Comparison of ENCODE assay signal across 13 mouse cellular contexts in the genomic region with DNA sequence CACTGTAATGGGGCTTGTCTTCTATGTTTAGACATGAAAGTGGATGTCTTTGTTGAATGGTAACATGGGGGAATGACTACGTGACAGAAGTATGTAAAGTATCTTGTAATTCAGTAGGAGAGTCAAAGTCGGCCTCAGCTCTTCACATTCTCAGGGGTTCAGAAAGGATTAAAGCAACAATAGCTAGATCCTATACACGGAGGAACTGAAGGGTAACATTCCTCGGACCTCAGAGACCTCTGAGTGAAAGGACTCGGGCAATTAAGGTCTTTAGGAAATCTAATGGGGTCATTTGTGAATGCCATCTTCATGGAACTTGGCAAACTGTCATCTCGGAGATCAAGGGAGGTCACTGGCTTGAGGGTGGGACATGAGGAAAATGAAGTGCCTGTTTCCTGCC.
DNase-seq lines count a peak whose midpoint lies in the region; ATAC-seq and TF ChIP-seq lines count a peak whose summit lies in the region.
"Had no signal": no experiment of that assay in that cellular context is flagged by ENCODE, and none has a peak within 500 bp of the region (broad histone marks: within the 10 kb centered on the region; RNA-seq: fewer than 3 reads in every experiment).

No protein-coding gene starts in this region.

- DNase-seq in heart, adult 11 months, result no peak
- peak; percentile 53 for DNase-seq in lung, postnatal 0 days (ENCODE audit: low spot score)
- no peak for DNase-seq in lung, postnatal 36 days
- peak; percentile 13 for DNase-seq in embryonic facial prominence, embryonic 10.5 days (ENCODE audit: low spot score)
- peak; percentile 49 for DNase-seq in retina, embryonic 14.5 days (ENCODE audit: low spot score)
- no peak for DNase-seq in layer of hippocampus, postnatal 25 days (ENCODE audit: extremely low spot score in 1 of 2, low spot score in 1 of 2)
- no peak for DNase-seq in cerebellum, adult 9-11 months
- DNase-seq: cerebellum, postnatal 25 days; layer of hippocampus, adult 9-11 months; liver, embryonic 13.5 days had no signal

- no peak for TF ChIP-seq EP300 in lung, postnatal 0 days (IDR thresholded peaks at IDR 0.05)

- no peaks in the 10 kb centered on the region for H3K36me3 ChIP-seq in heart, embryonic 16.5 days (ENCODE audit: control insufficient read depth, insufficient read depth)
- no peaks in the 10 kb centered on the region for H3K36me3 ChIP-seq in lung, postnatal 0 days (ENCODE audit: insufficient read depth, low read length)
- no peaks in the 10 kb centered on the region for H3K36me3 ChIP-seq in embryonic facial prominence, embryonic 10.5 days (replicated peaks)
- H3K36me3 ChIP-seq: liver, embryonic 13.5 days; midbrain, embryonic 13.5 days had no signal

- H3K4me1 ChIP-seq in heart, embryonic 16.5 days (ENCODE audit: control insufficient read depth, insufficient read depth, low read length), result peaks cover 16% of the 10 kb centered on the region
- H3K4me1 ChIP-seq in lung, postnatal 0 days (ENCODE audit: insufficient read depth, low read depth, low read length), result peaks cover 6% of the 10 kb centered on the region; the same call in 1 of the 2 replicates
- H3K4me1 ChIP-seq in embryonic facial prominence, embryonic 10.5 days, result peaks cover 23% of the 10 kb centered on the region
- H3K4me1 ChIP-seq: liver, embryonic 13.5 days had no signal

- peak overlapping the region; percentile 88 for H3K27ac ChIP-seq in heart, embryonic 16.5 days (ENCODE audit: low read length)
- H3K27ac ChIP-seq in lung, postnatal 0 days (ENCODE audit: low read length), result no peak overlapping the region
- no peak overlapping the region for H3K27ac ChIP-seq in embryonic facial prominence, embryonic 10.5 days (replicated peaks)
- H3K27ac ChIP-seq: liver, embryonic 13.5 days; midbrain, embryonic 13.5 days had no signal

- no peak overlapping the region for H3K4me3 ChIP-seq in heart, embryonic 16.5 days (ENCODE audit: low read length)
- no peak overlapping the region for H3K4me3 ChIP-seq in lung, postnatal 0 days (ENCODE audit: low read depth, low read length)
- H3K4me3 ChIP-seq in embryonic facial prominence, embryonic 10.5 days, result no peak overlapping the region
- H3K4me3 ChIP-seq: liver, embryonic 13.5 days; midbrain, embryonic 13.5 days had no signal

- H3K9ac ChIP-seq in heart, embryonic 16.5 days (ENCODE audit: low read length), result peak overlapping the region; percentile 11; the same call in 1 of the 2 replicates
- no peak overlapping the region for H3K9ac ChIP-seq in lung, postnatal 0 days (replicated peaks; ENCODE audit: low read depth)
- H3K9ac ChIP-seq: liver, embryonic 13.5 days; midbrain, embryonic 13.5 days had no signal

- ATAC-seq in heart, embryonic 16.5 days (replicated peaks; ENCODE audit: extremely low read depth, insufficient read depth, low FRiP score), result peak; percentile 65; the same call in 1 of the 2 replicates
- ATAC-seq in lung, postnatal 0 days, result peak; percentile 48; the same call in 1 of the 2 replicates
- ATAC-seq: CD4-positive, CD25-positive, alpha-beta regulatory T cell, adult 4 months; midbrain, embryonic 13.5 days had no signal

- H3K27me3 ChIP-seq in heart, embryonic 16.5 days (ENCODE audit: control insufficient read depth, insufficient read depth, low read length), result no peaks in the 10 kb centered on the region
- H3K27me3 ChIP-seq in lung, postnatal 0 days (replicated peaks; ENCODE audit: insufficient read depth, low read length), result no peaks in the 10 kb centered on the region
- H3K27me3 ChIP-seq in embryonic facial prominence, embryonic 10.5 days (replicated peaks; ENCODE audit: low read depth, poor library complexity, severe bottlenecking), result peaks cover 41% of the 10 kb centered on the region
- H3K27me3 ChIP-seq: liver, embryonic 13.5 days had no signal

- 6% methylated on average over 6 of the region's 6 CpGs for WGBS in heart, embryonic 16.5 days
- WGBS in lung, postnatal 0 days, result 5% methylated on average over 6 of the region's 6 CpGs
- 14% methylated on average over 6 of the region's 6 CpGs for WGBS in embryonic facial prominence, embryonic 10.5 days

- TF ChIP-seq CTCF in lung, postnatal 0 days (IDR thresholded peaks at IDR 0.05), result no peak

- H3K4me2 ChIP-seq in heart, embryonic 16.5 days (ENCODE audit: low read depth, low read length), result peak overlapping the region; percentile 51
- peak overlapping the region; percentile 23 for H3K4me2 ChIP-seq in lung, postnatal 0 days (replicated peaks; ENCODE audit: low read depth, low read length)
- H3K4me2 ChIP-seq: liver, embryonic 13.5 days; midbrain, embryonic 13.5 days had no signal

- H3K9me3 ChIP-seq in heart, embryonic 16.5 days (replicated peaks; ENCODE audit: control insufficient read depth, low read length), result no peaks in the 10 kb centered on the region
- no peaks in the 10 kb centered on the region for H3K9me3 ChIP-seq in lung, postnatal 0 days (ENCODE audit: low read length)
- no peaks in the 10 kb centered on the region for H3K9me3 ChIP-seq in embryonic facial prominence, embryonic 10.5 days
- H3K9me3 ChIP-seq: liver, embryonic 13.5 days; midbrain, embryonic 13.5 days had no signal

Comparison
In these comparisons a context has a peak if more than half of its experiments do, and no peak if none do; other contexts are left out.
1. DNase-seq: peak in lung, postnatal 0 days (single experiment), embryonic facial prominence, embryonic 10.5 days (single experiment) and retina, embryonic 14.5 days (single experiment); none in heart, adult 11 months (single experiment), lung, postnatal 36 days (single experiment), layer of hippocampus, postnatal 25 days (0 of 2) and cerebellum, adult 9-11 months (single experiment).